Mouse (Mus musculus) retina, adult 2 months (tissue): Measurements from ENCODE around the gene Mmadhc.

Experiments
- DNase-seq: peaks from one replicate; pipeline ENCODE4 v3.0.0-alpha.2; 2012; ENCODE audit warnings: low read depth, low spot score

The Mmadhc gene

DNA sequence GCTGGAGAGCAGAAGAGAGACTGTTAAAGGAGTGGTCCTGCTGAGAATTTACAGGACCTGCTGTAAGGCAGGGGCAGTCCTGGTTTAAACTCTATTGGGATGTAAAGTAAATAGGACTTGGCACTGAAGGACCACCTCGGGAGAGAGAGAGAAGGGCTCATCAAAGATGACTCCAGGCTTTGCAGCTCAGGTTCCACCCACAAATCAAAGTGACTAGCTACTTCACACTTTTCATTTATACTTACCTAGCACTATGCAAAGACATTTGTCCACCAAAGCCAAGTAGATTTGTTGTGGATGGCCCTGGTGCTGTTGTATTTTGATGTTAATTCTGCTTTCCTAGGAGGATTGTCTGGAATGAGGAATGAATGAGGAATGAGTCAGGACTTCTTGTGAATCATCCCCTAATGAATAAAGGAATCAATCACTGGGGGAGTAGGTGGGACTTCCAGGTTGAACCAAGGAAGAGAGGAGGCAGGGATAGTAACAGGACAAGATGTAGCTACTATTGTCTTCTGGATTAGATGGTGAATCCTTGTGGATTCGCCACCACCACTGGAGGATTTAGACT is 31.3 kb downstream of the Mmadhc start:
- DNase-seq = no peak

DNA sequence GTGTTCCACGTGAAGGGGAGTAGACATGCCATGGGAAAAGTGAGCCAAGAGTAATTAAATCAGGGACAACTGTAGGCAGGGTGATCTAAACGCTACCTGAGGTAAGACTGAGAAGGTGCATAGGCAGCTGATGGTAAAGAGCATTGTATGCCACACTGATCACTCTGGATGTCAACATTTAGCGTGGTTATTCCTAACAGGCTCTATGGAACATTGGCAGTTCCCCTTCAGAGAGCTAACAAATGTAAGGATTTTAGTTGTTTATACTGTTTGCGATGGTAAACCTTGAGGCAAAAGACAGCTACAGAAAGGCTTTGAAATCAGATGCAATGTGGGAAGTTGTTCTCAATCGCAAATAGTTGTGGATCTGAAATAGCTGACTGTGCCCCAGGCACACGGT is 32.5 kb downstream of the Mmadhc start:
- DNase-seq = no peak

DNA sequence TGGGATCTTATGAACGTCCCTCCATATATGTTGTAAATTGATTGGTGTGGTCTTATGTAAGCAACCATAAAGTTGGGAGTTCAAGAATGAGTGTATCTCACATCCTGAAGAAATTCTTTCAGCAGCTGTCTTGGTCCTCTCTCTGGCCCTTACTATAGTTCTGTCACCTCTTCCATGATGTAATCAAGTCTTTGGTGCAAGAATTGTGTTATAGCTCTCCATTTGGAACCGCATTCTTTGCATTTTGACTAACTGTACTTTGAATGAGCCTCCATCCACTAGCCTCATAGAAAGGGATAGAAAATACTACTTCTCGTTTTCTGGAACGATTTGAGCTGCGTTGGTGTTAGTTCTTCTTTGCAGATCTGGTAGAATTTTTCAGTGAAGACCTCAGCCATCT is 41.6 kb downstream of the Mmadhc start:
- DNase-seq = no peak

DNA sequence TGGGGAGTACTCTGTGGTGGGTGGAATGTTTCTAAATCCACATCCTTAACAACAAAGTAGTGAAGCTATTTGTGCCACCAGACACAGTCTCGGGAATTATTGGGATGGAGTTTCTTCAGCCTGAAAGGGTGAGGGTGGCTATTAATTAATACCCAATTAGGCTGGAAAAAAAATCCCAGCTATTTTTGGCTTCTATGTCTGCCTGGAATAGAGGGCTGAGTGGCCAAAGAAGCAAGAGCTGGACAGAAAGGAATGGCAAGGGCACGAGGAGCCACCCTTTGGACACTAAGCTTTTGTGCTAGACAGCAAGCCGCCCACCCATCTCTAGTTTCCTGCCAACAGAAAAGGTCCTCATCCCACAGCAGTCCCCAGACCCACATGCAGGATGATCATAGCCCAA is 48.0 kb downstream of the Mmadhc start:
- no peak for DNase-seq

DNA sequence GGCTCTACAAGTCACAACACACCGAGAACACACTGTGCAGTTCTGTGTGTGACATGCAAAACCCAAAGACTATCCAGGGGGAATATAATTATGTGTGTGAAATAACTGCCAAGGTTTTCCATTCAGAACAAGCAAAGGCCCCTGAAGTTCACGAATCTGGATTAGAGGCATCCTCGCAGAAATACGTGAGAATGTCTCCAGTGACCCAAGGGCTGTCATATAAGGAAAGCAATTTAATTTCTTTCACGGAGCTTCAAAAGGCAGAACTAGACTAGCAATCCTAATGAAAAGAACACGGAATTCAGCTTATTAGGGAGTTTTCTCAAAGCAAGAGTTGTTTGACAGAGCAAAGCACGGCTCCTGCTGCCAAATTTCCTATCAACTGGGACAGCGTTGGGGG is 63.1 kb downstream of the Mmadhc start:
- DNase-seq = no peak
